Mouse (Mus musculus) heart, postnatal 0 days (tissue): ENCODE data around the gene Fam171b. TPM values are rescaled to one million over a fixed set of nuclear protein-coding genes. Genes with fewer than 3 reads are reported as not detected.

ENCODE experiments used
- ATAC-seq: fragments of 200-750 bp; cut with Nextera tagmentation; 2 replicates; pipeline ENCODE4 v1.8.0; 2017; ENCODE audit warnings: low read depth, moderate number of reproducible peaks, moderate library complexity; ENCODE audit not compliant: insufficient read depth
- DNase-seq: peaks from one replicate; pipeline ENCODE4 v3.0.0-alpha.2; 2016; ENCODE audit warnings: low spot score
- H3K27ac ChIP-seq: fragments of 300-500 bp; sonication (generic); 2 replicates; pipeline ENCODE4 v1.5.1; 2014; ENCODE audit warnings: low read depth, mild to moderate bottlenecking
- H3K27me3 ChIP-seq: fragments of 300-500 bp; sonication (generic); 2 replicates; pipeline ENCODE4 v1.6.1; 2014; ENCODE audit warnings: low read length, mixed read lengths; ENCODE audit not compliant: control insufficient read depth, insufficient read depth
- H3K36me3 ChIP-seq: fragments of 300-500 bp; sonication (generic); replicated peaks from 2 replicates; pipeline ENCODE4 v1.6.1; 2014; ENCODE audit warnings: low read length, mixed read lengths; ENCODE audit not compliant: control insufficient read depth, insufficient read depth
- H3K4me1 ChIP-seq: fragments of 300-500 bp; sonication (generic); 2 replicates; pipeline ENCODE4 v1.6.1; 2014; ENCODE audit warnings: antibody characterized with exemption; ENCODE audit not compliant: control insufficient read depth, insufficient read depth
- H3K4me2 ChIP-seq: fragments of 300-500 bp; sonication (generic); 2 replicates; pipeline ENCODE4 v1.6.1; 2014; ENCODE audit warnings: low read depth, mild to moderate bottlenecking, low read length, moderate library complexity
- H3K4me3 ChIP-seq: fragments of 300-500 bp; sonication (generic); 2 replicates; pipeline ENCODE4 v1.5.1; 2014; ENCODE audit warnings: low read depth, low read length
- H3K9ac ChIP-seq: fragments of 300-500 bp; sonication (generic); replicated peaks from 2 replicates; pipeline ENCODE4 v1.6.1; 2014; ENCODE audit warnings: low read depth, low read length, mixed read lengths
- H3K9me3 ChIP-seq: fragments of 300-500 bp; sonication (generic); replicated peaks from 2 replicates; pipeline ENCODE4 v1.6.1; 2016; ENCODE audit warnings: low read length; ENCODE audit not compliant: control insufficient read depth
- CTCF ChIP-seq: IDR thresholded peaks from 2 replicates; pipeline ENCODE4 v1.5.1; 2016; ENCODE audit warnings: antibody characterized with exemption, control low read depth, low read depth
- EP300 ChIP-seq: IDR thresholded peaks from 2 replicates; pipeline ENCODE4 v1.6.1; 2016; ENCODE audit warnings: antibody characterized with exemption, low read depth
- WGBS: fragments of 180-500 bp; shearing (Covaris S2); extraction: QIAGEN DNeasy Blood & Tissue Kit; methylation state at CpG from one replicate; pipeline ENCODE4 v1.1.7; 2014; 5-methylcytosine and 5-hydroxymethylcytosine counted together
- polyA plus RNA-seq: library from polyadenylated mRNA; unstranded; fragments of >200 nt; fragmentation: Nextera tagmentation; extraction: Ambion mirVana; gene quantifications from 2 replicates; pipeline ENCODE4 v1.2.1, GENCODE M21; 2015
- total RNA-seq: library from RNA; depleted of rRNA; stranded (reverse); fragments of >200 nt; gene quantifications from 2 replicates; pipeline ENCODE4 v1.2.3, GENCODE M21; 2014; ENCODE audit warnings: low replicate concordance

The Fam171b gene
- total and polyA plus RNA-seq, 2 experiments from 2014 or later, result 0.19 to 0.55 TPM

- WGBS, result 89% methylated on average over 20 of the region's 20 CpGs
- ATAC-seq (no peak), DNase-seq (no peak)
- H3K4me1 ChIP-seq, result no peaks in the 10 kb centered on the region
- no peak overlapping the region for H3K9ac ChIP-seq
- H3K27me3 ChIP-seq, result no peaks in the 10 kb centered on the region
- H3K36me3 ChIP-seq, result peaks cover 64% of the 10 kb centered on the region
- no peak overlapping the region for H3K4me2 ChIP-seq
- TF ChIP-seq CTCF (no peak), EP300 (no peak)
- H3K4me3 ChIP-seq, result no peak overlapping the region
- H3K9me3 ChIP-seq, result no peaks in the 10 kb centered on the region
- no peak overlapping the region for H3K27ac ChIP-seq
Measured at GRCm38 (mm10) chr2:83791330-83792073, 20.9 kb upstream of the Fam171b start.

- DNase-seq (no peak), ATAC-seq (no peak)
- no peak overlapping the region for H3K4me2 ChIP-seq
- H3K4me1 ChIP-seq, result no peaks in the 10 kb centered on the region
- TF ChIP-seq CTCF, result no peak
- TF ChIP-seq EP300, result no peak
- H3K27ac ChIP-seq, result no peak overlapping the region
- H3K36me3 ChIP-seq, result peaks cover 64% of the 10 kb centered on the region
- H3K4me3 ChIP-seq, result no peak overlapping the region
- WGBS, result 91% methylated on average over 4 of the region's 4 CpGs
- no peak overlapping the region for H3K9ac ChIP-seq
- no peaks in the 10 kb centered on the region for H3K27me3 ChIP-seq
- no peaks in the 10 kb centered on the region for H3K9me3 ChIP-seq
Measured at GRCm38 (mm10) chr2:83792102-83792501, 20.3 kb upstream of the Fam171b start.

GRCm38 (mm10) chr2:83795766-83796165, 16.7 kb upstream of the Fam171b start:
- H3K4me3 ChIP-seq, result no peak overlapping the region
- no peaks in the 10 kb centered on the region for H3K9me3 ChIP-seq
- WGBS, result 78% methylated on average over 4 of the region's 4 CpGs

GRCm38 (mm10) chr2:83797902-83798497, 14.4 kb upstream of the Fam171b start:
- H3K9me3 ChIP-seq, result no peaks in the 10 kb centered on the region
- no peak for DNase-seq
- H3K36me3 ChIP-seq, result peaks cover 81% of the 10 kb centered on the region
- no peak overlapping the region for H3K4me2 ChIP-seq
- no peak overlapping the region for H3K27ac ChIP-seq
- H3K9ac ChIP-seq, result no peak overlapping the region
- no peak overlapping the region for H3K4me3 ChIP-seq
- WGBS, result 72% methylated on average over 9 of the region's 9 CpGs
- no peak for ATAC-seq
- no peak for TF ChIP-seq CTCF
- TF ChIP-seq EP300, result no peak
- no peaks in the 10 kb centered on the region for H3K4me1 ChIP-seq
- H3K27me3 ChIP-seq, result no peaks in the 10 kb centered on the region

More at GRCm38 (mm10) chr2:83795766-83796165, 16.7 kb upstream of the Fam171b start:
- no peak for DNase-seq
- Histone ChIP-seq H3K36me3 (peaks cover 79% of the 10 kb centered on the region), H3K27me3 (no peaks in the 10 kb centered on the region), H3K27ac (no peak overlapping the region), H3K4me1 (no peaks in the 10 kb centered on the region), H3K4me2 (no peak overlapping the region), H3K9ac (no peak overlapping the region)
- ATAC-seq, result no peak
- TF ChIP-seq EP300 (no peak), CTCF (no peak)

- Histone ChIP-seq H3K4me2 (peak overlapping the region; percentile 95), H3K27me3 (peaks cover 24% of the 10 kb centered on the region), H3K9me3 (no peaks in the 10 kb centered on the region), H3K27ac (no peak overlapping the region), H3K36me3 (no peaks in the 10 kb centered on the region), H3K4me3 (peak overlapping the region; percentile 64), H3K4me1 (peaks cover 5% of the 10 kb centered on the region; the same call in 1 of the 2 replicates), H3K9ac (no peak overlapping the region)
- DNase-seq (no peak), ATAC-seq (no peak)
- WGBS, result 16% methylated on average over 10 of the region's 10 CpGs
- TF ChIP-seq CTCF (no peak), EP300 (no peak)
Measured at GRCm38 (mm10) chr2:83813273-83813892, 947 bp downstream of the Fam171b start.
